Mouse (Mus musculus) right cerebral cortex, postnatal 10 days (tissue): Measurements from ENCODE around the gene Tubg1.
A peak's percentile ranks its signal among the peaks of the same experiment; 100 is the strongest.
"Not testable (repeated sequence)": the region's sequence is repeated elsewhere in the genome, so short reads cannot be mapped to it uniquely, and the experiment has no call there.

Experiments
- DNase-seq, 2 experiments: peaks; one replicate each; pipeline ENCODE4 v3.0.0; 2021; ENCODE audit warnings: low spot score in 2 of 2

Tubg1 gene

GRCm38 (mm10) chr11:101098231-101098630 is 21.5 kb upstream of the Tubg1 start:
- DNase-seq, result no peak

DNA sequence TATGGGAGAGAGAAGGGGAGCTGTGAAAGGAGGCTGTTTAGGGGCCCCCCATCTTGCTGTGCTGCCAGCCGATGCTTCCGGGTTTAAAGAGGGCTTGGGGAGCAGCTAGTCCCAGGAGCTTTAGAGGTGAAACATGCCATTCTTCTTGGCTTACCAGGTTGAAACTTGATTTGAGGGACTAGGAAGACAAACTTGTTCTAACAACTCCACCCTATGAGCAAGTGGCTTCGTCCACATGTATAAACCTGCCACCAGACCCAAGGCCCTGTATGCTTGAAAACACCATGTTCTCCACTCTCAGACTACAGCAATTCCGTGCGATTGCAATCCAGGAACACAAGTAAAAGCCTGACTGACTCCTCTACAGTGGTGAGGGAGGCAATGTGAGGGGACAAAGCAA is 16.7 kb upstream of the Tubg1 start:
- DNase-seq, result no peak

DNA sequence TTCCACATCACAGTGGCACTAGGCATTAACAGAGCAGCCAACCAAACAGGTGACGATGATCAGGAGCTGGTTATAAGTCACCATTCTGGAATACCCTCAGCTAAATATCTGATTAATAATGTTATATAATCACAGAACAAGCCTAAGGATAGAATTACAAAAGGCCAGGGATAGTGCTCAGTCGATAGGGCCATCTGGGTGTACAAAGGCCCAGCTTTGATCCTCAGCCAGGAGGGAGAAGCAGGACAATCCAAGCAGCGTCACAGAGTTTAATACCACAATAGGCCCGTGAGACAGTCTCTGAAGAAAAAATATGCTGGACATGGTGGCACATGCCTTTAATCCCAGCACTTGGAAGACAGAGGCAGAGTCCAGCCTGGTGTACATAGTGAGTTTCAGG is 10.4 kb upstream of the Tubg1 start:
- DNase-seq, result no peak

DNA sequence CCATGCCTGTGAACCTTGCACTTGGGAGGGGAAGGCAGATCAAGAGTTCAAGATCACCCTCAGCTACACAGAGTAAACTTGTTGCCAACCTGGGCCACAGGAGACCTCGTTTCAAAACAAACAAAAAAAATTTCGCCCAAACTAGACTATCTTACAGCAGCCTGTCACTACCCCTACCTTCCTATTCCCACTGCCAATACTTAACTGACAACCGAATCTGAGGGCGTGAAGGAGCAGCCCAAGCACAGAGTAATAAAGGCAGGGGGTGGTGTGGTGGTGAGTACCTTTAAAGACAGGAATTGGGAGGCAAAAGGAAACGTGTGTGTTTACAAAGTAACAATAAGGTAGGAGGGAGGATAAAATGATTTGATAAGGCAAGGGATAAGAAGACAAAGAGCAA is 9.0 kb upstream of the Tubg1 start:
- DNase-seq, result no peak

DNA sequence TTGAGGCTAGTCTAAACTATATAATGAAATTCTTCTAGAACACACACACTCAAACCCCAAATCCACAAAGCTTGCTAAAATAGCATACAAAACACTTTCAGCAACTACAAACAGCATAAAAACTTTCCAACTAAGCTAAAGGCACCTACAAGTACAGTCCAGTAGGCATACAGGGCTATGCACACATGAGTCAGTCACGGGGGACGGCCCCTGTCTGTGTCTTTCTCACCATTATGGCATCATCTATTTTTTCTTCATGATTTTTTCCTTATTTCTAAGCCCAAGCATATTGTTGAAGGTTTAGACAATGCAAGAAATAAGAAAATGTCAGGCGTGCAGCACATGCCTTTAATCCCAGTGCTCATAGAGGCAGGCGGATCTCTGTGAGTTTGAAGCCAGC is 8.6 kb upstream of the Tubg1 start:
- no peak for DNase-seq

DNA sequence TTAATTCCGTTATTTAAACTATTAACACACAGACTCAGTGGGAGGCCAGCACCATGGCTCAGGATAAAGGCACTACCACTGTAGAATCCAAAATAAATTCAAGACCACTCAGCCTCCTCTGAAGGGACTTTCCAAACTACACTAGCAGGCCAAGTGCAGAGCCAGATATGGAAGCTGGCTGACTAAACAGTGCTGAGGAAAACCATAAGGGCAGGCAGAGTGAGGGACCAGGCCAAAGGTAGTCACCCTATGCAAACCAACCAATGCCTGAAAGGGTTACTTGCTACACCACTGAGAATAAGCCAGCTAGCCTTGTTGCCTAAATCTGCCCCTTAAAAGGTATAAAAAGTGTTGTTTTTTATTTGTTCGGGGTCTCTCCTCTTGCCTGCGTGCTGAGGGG is 7.6 kb upstream of the Tubg1 start:
- DNase-seq, result no peak

GRCm38 (mm10) chr11:101115564-101115963 is 4.2 kb upstream of the Tubg1 start:
- DNase-seq, result no peak

DNA sequence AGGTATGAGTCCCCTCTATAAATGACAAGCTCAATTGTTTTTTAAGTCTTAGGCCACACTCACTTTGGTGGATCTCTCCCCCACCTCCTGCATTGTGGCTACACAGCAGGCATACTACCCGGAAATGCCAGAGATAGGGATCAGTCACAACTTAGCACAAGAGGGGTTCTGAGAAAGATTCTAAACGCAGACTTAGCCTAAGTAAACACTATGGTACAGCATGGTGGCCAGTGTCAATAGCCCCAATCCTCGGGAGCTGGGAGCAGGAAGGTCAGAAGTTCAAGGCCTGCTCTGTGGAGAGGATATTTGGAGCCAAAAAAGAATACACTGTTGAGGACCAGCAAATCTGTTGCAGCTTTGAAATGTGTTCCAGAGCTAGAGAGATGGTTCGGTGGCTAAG is 1.6 kb upstream of the Tubg1 start:
- DNase-seq, result no peak

DNA sequence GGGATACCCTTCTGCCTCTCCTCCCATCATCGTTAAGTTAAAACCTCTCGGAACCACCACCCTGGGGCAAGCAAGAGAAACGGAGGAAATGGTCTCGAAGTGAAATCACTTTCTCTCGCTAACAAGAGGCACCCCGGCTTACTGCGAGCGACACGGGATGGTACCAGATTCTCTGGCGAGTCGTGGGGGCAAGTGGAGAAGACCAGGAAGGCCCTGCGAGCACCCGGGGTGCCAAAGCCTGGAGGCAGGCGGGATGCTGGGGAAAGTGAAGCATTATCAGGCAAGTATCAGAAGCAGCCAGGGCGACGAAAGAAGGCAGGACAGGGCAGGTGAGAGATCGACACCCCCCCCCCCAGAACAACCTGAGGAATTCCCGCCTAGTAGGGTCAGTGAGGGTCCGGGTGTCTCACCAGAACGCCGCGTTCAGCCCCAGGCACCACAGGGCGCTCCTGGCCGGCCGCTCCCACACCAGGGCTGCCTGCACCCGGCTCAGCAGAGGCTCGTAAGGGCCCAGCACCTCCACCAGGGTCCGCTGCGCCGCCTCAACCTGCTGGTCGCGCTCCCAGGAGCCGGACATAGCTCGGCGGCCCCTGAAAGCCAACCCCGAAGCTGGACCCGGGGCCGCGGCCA is 492 bp upstream of the Tubg1 start:
- no peak for DNase-seq

DNA sequence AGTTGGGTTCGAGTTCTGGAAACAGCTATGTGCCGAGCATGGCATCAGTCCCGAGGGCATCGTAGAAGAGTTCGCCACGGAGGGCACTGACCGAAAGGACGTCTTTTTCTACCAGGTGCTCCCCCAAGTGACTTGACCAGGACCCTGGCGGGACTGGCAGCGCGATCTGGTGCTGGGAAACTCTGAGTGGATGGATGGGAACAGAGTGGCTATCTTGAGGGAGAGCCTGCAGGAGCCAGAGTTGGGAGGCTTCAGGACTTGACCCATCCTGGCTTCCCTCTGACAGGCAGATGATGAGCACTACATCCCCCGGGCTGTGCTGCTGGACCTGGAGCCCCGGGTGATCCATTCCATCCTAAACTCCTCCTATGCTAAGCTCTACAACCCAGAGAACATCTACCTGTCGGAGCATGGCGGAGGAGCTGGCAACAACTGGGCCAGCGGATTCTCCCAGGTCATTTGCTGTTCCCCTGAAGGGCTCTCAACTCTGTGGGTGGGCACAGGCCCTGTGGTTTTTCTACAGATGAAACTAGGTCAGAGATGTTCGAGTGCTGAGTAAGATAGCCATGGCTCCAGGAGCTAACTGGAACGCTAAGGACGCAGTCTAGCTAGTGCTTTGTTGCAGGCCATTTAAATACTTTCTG is 929 bp downstream of the Tubg1 start:
- peak in 1 of 2 experiments; percentile 32 for DNase-seq

- not testable (repeated sequence) for DNase-seq
Measured at GRCm38 (mm10) chr11:101124494-101124893, 4.8 kb downstream of the Tubg1 start.

- not testable (repeated sequence) for DNase-seq
Measured at GRCm38 (mm10) chr11:101125008-101125407, 5.3 kb downstream of the Tubg1 start.

GRCm38 (mm10) chr11:101127075-101127474 is 7.3 kb downstream of the Tubg1 start:
- DNase-seq, result no peak

DNA sequence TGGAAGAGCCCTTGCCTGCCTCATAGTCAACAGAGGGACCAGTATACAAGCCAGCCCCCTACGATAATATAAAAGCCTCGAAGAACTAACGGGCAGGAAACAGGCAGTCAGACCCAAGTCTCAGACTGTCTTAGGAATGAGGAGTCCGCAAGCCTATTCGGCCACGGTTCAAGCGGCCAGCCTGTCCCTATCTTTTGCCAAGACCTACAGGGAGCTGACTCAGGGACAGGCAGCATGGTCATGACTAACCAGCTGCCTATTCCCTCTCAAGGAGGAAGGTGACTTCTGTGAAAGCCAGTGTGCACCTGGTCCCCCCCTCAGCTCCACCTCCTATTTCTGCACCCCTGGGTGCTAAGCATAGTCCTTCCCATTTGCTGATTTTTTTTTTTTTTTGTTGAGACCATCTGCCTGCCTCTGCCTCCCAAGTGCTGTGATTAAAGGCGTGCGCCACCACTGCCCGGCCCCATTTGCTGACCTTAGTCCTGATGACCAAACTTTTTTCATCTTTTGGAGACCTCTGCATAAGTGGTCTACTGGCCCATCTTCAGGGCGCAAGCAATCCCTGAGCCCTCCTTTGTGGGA is 9.3 kb downstream of the Tubg1 start:
- DNase-seq, result no peak

DNA sequence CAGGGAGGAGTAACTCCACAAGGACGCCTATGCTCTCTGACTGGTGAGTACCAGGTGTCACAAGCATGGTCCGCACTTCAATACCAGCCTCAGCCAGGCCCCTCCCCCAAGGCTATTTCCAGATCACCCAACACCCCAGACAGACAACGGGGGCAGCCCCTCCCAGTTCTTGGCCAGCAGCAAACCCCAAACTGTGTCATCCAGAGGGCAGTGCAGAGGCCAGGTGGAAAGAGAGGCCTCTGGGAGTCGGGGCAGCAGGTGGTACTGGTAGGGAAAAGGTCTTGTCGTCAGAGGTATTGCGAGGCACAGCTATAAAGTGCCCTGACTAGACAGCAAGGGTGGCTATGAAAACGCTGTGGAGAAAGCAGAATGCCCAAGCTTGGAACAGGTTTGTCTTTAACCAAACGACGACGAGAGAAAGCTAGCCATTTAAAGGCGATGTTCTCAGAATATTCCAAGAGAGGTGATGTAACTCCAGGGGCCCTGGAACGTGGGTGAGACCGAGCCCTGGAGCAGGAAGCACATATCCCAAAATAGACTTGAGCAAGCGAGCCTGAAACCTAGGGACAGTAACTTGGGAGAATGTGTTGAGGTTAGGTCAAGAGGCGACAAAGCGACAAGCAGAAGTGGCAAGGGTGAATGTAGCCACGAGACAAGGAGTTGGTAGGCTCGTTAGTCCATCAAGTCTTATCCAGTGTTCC is 10.5 kb downstream of the Tubg1 start:
- DNase-seq, result no peak

DNA sequence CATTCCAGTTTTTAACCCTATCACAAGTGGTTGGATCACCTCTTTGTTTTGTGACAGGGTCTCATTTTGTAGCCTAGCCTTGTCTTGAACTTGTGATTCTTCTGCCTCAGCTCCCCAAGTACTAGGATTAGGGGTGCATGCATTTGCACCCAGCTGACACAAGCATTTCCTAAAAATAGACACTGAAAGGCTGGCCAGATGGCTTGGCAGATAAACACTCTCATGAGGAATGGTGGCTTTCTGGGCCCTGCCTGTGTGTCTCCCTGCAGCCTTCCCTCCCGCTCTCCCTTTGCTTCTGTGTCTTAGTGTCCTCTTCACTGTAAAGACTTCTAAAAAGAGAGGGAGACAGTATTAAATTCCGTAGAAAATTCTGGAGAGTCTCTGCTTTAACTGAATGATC is 11.4 kb downstream of the Tubg1 start:
- no peak for DNase-seq

- peak in 1 of 2 experiments; percentile 40 for DNase-seq
Measured at GRCm38 (mm10) chr11:101131701-101132100, 12.0 kb downstream of the Tubg1 start.

DNA sequence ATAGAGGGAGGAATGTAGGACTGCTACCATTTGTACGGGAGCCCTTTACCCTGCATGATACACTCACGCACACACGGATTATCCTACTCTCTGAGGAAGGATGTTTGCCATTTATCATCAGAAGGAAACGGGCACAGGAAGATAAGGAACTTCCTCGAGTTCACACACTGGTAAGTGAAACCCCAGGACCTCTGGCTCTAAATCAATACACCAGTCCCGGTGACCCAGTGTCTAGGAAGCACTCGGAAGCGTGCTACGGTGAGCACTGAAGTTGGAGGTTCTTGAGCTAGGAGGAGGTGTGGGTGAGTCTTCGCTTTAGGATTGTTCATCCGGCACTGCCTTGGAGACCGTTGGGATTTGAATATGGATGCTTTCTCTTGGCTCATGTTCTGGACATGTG is 13.3 kb downstream of the Tubg1 start:
- no peak for DNase-seq

- DNase-seq, result no peak
Measured at GRCm38 (mm10) chr11:101134217-101134865, 14.6 kb downstream of the Tubg1 start.

DNA sequence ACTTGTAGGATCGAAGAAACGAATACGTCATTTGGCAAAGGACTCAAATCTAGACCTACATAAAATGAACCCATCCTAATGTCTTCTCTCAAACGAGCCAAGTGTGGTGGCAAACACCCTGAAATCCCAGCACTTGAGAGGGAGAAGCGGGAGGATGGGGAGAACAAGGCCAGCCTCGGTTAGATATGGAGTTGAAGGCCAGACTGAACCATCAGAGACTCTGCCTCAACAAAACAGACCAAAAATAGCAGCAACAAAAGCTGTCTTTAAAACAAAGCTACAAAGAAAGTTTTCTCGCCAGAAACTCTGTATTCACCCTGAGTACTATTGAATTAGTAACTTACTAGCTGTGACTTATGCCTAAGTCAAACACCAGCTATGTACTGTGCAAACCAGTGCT is 17.3 kb downstream of the Tubg1 start:
- DNase-seq, result no peak

DNA sequence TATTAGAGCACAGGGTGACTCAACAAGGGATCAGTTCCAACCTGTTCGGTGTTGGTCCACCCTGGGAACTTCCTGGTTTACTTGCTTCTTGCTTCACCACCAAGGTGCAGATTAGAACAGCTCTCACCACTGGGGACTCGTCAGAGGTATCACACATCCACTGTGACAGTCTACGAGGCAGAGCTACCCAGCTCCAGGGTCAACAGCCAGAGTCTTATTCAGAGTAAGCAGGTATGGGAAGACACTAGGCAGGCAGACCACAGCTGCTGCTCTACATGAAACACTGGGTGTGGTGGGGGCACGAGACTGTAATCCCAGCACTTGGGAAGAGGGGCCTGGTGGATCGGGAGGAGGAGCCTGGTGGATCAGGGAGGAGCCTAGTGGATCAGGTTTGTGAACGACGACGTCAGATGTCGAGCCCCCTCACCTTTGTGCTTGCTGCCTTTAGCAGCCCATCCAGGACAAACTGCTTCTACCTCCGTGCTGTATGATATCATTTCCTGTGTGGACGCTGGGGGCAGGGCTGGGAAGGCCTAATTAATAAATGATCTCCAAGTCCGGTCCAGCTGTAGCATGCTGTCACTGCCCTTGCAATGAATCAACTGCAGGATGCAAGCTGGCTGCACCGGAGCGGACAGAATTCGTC is 18.9 kb downstream of the Tubg1 start:
- DNase-seq, result no peak
